Mouse (Mus musculus): Measurements from ENCODE around the gene Rbm8a2.

Rbm8a2 gene

DNA sequence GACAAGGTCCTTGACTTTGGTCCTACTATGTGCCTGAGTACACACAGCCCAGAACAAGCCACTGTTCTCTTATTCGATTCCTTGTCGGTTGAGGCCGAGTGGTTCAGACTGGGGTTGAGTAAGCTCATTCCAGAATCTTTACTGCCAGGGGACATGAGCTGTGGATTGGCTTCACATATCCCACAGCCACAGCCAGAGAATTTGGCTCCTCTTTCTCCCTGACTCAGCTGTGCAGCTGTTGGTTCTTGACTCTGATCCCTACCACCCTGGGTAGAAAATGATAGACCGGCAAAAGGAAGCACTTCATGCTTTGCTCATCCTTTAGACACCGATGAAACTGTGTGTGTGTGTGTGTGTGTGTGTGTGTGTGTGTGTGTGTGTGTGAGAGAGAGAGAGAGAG is 47.5 kb downstream of the Rbm8a2 start:
- peak; percentile 8 to 38 for DNase-seq (ENCODE audit: low spot score in 2 of 2)

Data from heart, adult 9 months (tissue).